Mouse (Mus musculus) cortical plate, adult 2 months (tissue): ENCODE data around the gene Sez6l2.

Experiments used
- CTCF ChIP-seq: fragments of 200-500 bp; IDR thresholded peaks from 2 replicates; pipeline ENCODE4 v1.5.1; 2011; ENCODE audit warnings: mild to moderate bottlenecking, control low read depth, low read length; ENCODE audit not compliant: insufficient read depth; ENCODE audit errors: extremely low read depth
- POLR2A ChIP-seq: fragments of 200-500 bp; IDR thresholded peaks from 2 replicates; pipeline ENCODE4 v1.6.1; 2011; ENCODE audit warnings: mild to moderate bottlenecking, low read length, control low read depth; ENCODE audit not compliant: insufficient read depth; ENCODE audit errors: extremely low read depth

- TF ChIP-seq CTCF (no peak), POLR2A (no peak)
These were observed 64.6 kb downstream of the Sez6l2 start for GRCm38 (mm10) chr7:127014993-127015392.
